Mouse (Mus musculus): ENCODE measurements at regions not wholly inside any gene's neighbourhood (a gene's known extent, or its start where the extent isn't known, plus 50 kb on each side); places are given as distances from the start of the nearest gene placed in this dataset.

DNA sequence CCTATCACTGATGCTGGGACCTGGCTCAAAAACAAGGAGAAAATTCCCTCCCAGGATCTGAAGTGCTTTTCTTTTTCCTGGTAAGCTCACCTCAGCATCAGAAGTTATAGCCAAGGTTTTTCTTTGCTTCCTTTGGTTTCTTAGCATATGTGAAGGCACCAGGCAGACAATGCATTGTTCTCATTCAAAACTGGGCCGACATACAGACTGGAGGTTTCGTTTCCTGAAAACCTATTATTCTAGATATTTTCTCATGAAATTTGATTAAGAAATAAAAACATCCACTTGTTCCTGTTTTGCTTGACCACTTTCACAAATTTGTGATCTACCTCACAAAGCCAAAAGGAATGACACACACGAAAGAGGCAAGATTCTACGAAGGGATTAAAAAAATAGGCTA, 308.7 kb downstream of the Inhba start:
- TF ChIP-seq POLR2A (IDR thresholded peaks at IDR 0.05; ENCODE audit: borderline replicate concordance, control insufficient read depth, low read depth, low read length) (no peak), CTCF (IDR thresholded peaks at IDR 0.05; ENCODE audit: control insufficient read depth, insufficient read depth, low read length) (no peak)
- no peaks in the 10 kb centered on the region for H3K4me1 ChIP-seq (ENCODE audit: control insufficient read depth, insufficient read depth, low read length)
- no peak overlapping the region for H3K27ac ChIP-seq (ENCODE audit: control insufficient read depth, insufficient read depth, low read depth, low read length, poor library complexity)
- H3K4me3 ChIP-seq (replicated peaks; ENCODE audit: control insufficient read depth, low read depth, low read length) = no peak overlapping the region
- 60% methylated on average over 4 of the region's 4 CpGs for WGBS

DNA sequence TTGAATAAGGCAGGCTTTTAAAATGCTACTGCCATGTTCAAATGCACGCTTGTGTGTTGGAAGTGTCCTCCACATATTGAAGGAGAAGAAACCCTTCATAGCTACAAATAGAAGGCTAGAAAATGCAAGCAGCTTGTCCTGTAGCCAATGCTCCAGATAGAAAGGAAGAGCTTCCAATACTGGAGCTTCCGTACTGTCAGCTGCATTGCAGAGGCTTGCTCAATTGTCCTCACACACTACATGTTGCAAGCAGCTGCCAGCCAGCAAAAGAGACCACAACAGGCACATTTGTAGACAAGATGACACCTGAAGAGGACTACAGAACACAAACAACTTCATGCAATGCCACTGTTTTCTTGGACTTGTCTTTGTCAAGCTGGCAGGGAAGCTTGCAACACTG, 314.0 kb downstream of the Inhba start:
- Histone ChIP-seq H3K4me1 (ENCODE audit: control insufficient read depth, insufficient read depth, low read length) (no peaks in the 10 kb centered on the region; the same call in 1 of the 2 replicates), H3K4me3 (replicated peaks; ENCODE audit: control insufficient read depth, low read depth, low read length) (no peak overlapping the region), H3K27ac (ENCODE audit: control insufficient read depth, insufficient read depth, low read depth, low read length, poor library complexity) (peak overlapping the region; percentile 9; the same call in 1 of the 2 replicates)
- WGBS = 62% methylated on average over 2 of the region's 2 CpGs
- TF ChIP-seq POLR2A (IDR thresholded peaks at IDR 0.05; ENCODE audit: borderline replicate concordance, control insufficient read depth, low read depth, low read length) (no peak), CTCF (IDR thresholded peaks at IDR 0.05; ENCODE audit: control insufficient read depth, insufficient read depth, low read length) (no peak)

DNA sequence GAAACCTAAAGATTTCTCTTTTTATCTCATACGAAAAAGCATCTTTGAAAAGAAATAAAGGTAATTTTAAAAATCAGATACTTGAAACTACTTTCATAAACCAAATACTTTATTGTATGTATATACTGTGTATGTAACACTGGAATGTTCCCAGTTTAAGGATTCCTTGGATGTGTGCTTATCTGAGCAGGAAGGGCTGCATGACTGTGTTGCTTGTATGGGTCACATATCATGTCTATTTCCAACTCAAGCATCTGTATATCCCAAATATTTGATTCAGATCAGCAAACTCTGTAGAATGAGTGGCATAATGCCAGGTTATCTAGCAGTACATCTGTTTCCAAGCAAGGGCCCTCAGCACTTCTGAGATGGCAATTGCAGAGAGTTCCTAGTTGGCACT, 330.1 kb downstream of the Inhba start:
- WGBS = 79% methylated on average over 1 of the region's 1 CpGs
- TF ChIP-seq CTCF (IDR thresholded peaks at IDR 0.05; ENCODE audit: control insufficient read depth, insufficient read depth, low read length) = no peak
- TF ChIP-seq POLR2A (IDR thresholded peaks at IDR 0.05; ENCODE audit: borderline replicate concordance, control insufficient read depth, low read depth, low read length) = no peak

DNA sequence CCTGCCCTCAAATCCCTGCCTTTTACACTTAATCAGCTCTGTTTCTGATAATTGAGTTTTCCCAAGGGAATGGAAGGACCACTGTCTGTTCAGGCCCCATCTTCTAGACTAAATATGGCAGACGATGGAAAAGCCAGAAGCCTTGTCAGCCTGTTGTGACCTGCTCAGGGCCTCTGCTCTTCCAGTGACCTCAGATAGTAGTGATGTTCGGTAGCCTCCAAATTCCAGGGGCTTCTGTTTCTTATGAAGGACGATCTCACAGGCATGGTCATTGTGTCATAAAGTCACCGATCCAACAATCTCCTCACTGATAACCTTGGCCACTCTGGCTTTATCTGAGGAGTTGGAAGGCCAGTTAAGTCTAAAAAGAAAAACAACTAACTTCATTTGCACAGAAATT, 330.5 kb downstream of the Inhba start:
- Histone ChIP-seq H3K27ac (ENCODE audit: control insufficient read depth, insufficient read depth, low read depth, low read length, poor library complexity) (no peak overlapping the region), H3K4me1 (ENCODE audit: control insufficient read depth, insufficient read depth, low read length) (peaks cover 1% of the 10 kb centered on the region; the same call in 1 of the 2 replicates), H3K4me3 (replicated peaks; ENCODE audit: control insufficient read depth, low read depth, low read length) (no peak overlapping the region)
- WGBS = 85% methylated on average over 4 of the region's 4 CpGs
- TF ChIP-seq CTCF (IDR thresholded peaks at IDR 0.05; ENCODE audit: control insufficient read depth, insufficient read depth, low read length) = no peak
- no peak for TF ChIP-seq POLR2A (IDR thresholded peaks at IDR 0.05; ENCODE audit: borderline replicate concordance, control insufficient read depth, low read depth, low read length)

More for the DNA sequence above, 330.1 kb downstream of the Inhba start:
- Histone ChIP-seq H3K4me3 (replicated peaks; ENCODE audit: control insufficient read depth, low read depth, low read length) (no peak overlapping the region), H3K4me1 (ENCODE audit: control insufficient read depth, insufficient read depth, low read length) (peaks cover 1% of the 10 kb centered on the region; the same call in 1 of the 2 replicates), H3K27ac (ENCODE audit: control insufficient read depth, insufficient read depth, low read depth, low read length, poor library complexity) (no peak overlapping the region)

DNA sequence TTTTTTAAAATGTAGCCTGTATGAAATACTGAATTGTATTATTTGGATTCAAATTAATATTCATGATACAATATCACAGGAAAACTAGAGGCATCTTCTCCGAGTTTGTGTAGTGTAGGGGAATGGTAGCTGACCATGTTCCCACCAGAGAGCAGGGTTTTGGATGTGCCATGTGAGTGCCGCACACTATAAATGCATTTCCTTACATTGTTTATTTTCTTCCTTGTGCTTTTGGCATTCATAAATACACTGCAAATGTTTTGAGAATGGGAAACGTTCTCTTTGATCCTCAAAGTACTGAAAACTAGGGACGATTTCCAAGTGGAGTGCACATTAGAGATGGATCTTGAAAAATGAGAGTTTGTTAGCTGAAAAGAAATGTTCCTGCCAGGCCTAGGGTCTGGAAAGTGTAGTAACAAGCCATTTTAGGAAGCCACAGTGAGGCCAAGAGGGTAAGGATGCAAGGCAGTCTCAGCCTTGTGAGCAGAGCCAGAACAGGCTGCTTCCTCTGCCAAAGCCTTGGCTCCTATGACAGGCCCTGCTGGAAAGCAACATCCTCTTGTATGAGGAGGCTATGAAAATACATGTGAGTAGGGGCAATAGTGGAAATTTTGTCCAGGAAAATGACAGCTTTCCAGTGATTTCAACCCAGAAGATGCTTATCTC, 331.8 kb downstream of the Inhba start:
- Histone ChIP-seq H3K4me1 (ENCODE audit: control insufficient read depth, insufficient read depth, low read length) (peaks cover 1% of the 10 kb centered on the region; the same call in 1 of the 2 replicates), H3K4me3 (replicated peaks; ENCODE audit: control insufficient read depth, low read depth, low read length) (no peak overlapping the region), H3K27ac (ENCODE audit: control insufficient read depth, insufficient read depth, low read depth, low read length, poor library complexity) (no peak overlapping the region)
- 84% methylated on average over 4 of the region's 4 CpGs for WGBS
- TF ChIP-seq CTCF (IDR thresholded peaks at IDR 0.05; ENCODE audit: control insufficient read depth, insufficient read depth, low read length) = no peak
- TF ChIP-seq POLR2A (IDR thresholded peaks at IDR 0.05; ENCODE audit: borderline replicate concordance, control insufficient read depth, low read depth, low read length) = no peak

DNA sequence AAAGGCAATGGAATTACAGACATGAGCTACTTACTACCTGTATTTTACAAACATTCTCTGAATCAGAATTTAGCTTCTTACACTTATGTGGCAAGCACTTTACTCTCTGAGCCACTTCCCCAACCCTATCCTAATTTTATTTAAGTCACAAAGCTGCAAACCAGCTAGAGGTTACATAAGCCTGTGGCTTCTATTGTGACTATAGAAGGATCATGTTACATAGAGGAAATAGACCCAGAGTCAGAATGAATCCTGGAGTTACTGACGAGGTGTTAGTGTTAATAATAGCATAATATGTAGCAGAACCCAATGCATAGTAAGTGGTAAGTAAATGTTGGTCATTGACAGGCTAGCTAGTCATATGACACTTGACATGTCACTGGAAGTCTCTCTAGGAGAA, 337.7 kb downstream of the Inhba start:
- TF ChIP-seq POLR2A (IDR thresholded peaks at IDR 0.05; ENCODE audit: borderline replicate concordance, control insufficient read depth, low read depth, low read length) = no peak
- TF ChIP-seq CTCF (IDR thresholded peaks at IDR 0.05; ENCODE audit: control insufficient read depth, insufficient read depth, low read length) = no peak
- H3K27ac ChIP-seq (ENCODE audit: control insufficient read depth, insufficient read depth, low read depth, low read length, poor library complexity) = no peak overlapping the region
- 2% methylated on average over 1 of the region's 1 CpGs for WGBS

DNA sequence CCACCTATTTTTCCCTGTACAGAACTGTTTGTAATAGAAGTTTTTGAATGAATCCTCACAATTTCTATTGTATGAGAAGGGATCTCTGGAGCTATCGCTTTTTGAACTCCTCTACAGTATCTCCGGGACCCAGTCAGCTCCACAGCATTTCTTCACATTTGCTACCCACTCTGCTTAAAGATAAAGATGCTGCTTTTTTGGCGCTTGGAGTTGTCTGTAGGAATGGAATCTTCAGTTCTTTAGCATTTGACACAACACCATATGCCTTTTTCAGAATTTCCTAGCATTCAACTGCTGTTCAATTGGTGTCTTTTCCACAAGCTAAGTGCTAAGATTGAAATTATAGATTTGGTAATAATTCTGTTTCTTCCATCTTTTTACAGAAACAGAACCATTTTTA, 338.4 kb downstream of the Inhba start:
- no peak for TF ChIP-seq CTCF (IDR thresholded peaks at IDR 0.05; ENCODE audit: control insufficient read depth, insufficient read depth, low read length)
- no peak for TF ChIP-seq POLR2A (IDR thresholded peaks at IDR 0.05; ENCODE audit: borderline replicate concordance, control insufficient read depth, low read depth, low read length)
- no peak overlapping the region for H3K27ac ChIP-seq (ENCODE audit: control insufficient read depth, insufficient read depth, low read depth, low read length, poor library complexity)
- H3K4me3 ChIP-seq (replicated peaks; ENCODE audit: control insufficient read depth, low read depth, low read length) = no peak overlapping the region
- H3K4me1 ChIP-seq (ENCODE audit: control insufficient read depth, insufficient read depth, low read length) = no peaks in the 10 kb centered on the region
- 74% methylated on average over 3 of the region's 3 CpGs for WGBS

More for the DNA sequence above, 337.7 kb downstream of the Inhba start:
- H3K4me3 ChIP-seq (replicated peaks; ENCODE audit: control insufficient read depth, low read depth, low read length) = no peak overlapping the region
- H3K4me1 ChIP-seq (ENCODE audit: control insufficient read depth, insufficient read depth, low read length) = no peaks in the 10 kb centered on the region

DNA sequence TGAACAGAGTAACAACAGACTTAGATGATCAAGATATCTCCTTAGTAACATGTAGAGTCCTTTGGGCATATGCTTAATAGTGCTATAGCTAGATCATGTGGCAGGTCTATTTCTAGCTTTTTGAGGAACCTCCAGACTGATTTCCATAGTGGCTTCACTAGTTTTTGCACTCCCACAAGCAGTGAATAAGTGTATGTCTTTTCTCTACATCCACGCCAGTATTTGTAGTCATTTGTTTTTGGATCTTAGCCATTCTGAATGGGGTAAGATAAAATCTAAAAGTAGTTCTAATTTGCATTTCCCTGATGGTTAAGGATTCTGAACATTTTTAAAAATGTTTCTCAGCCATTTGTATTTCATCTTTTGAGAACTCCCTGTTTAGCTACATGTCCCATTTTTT, 343.7 kb downstream of the Inhba start:
- no peaks in the 10 kb centered on the region for H3K4me1 ChIP-seq (ENCODE audit: control insufficient read depth, insufficient read depth, low read length)
- H3K4me3 ChIP-seq (replicated peaks; ENCODE audit: control insufficient read depth, low read depth, low read length) = no peak overlapping the region
- no peak overlapping the region for H3K27ac ChIP-seq (ENCODE audit: control insufficient read depth, insufficient read depth, low read depth, low read length, poor library complexity)
- TF ChIP-seq CTCF (IDR thresholded peaks at IDR 0.05; ENCODE audit: control insufficient read depth, insufficient read depth, low read length) (no peak), POLR2A (IDR thresholded peaks at IDR 0.05; ENCODE audit: borderline replicate concordance, control insufficient read depth, low read depth, low read length) (no peak)
- WGBS = 76% methylated on average over 1 of the region's 1 CpGs

All from bone marrow, adult 2 months (tissue).